Mouse (Mus musculus): Measurements from ENCODE around the gene Dda1. TPM values are rescaled to one million over a fixed set of nuclear protein-coding genes. Genes with fewer than 3 reads are reported as not detected.
"Not testable (repeated sequence)": the region's sequence is repeated elsewhere in the genome, so short reads cannot be mapped to it uniquely, and the experiment has no call there.

The Dda1 gene
- polyA plus RNA-seq, 1 experiment from 2014 or later = 207 TPM

DNA sequence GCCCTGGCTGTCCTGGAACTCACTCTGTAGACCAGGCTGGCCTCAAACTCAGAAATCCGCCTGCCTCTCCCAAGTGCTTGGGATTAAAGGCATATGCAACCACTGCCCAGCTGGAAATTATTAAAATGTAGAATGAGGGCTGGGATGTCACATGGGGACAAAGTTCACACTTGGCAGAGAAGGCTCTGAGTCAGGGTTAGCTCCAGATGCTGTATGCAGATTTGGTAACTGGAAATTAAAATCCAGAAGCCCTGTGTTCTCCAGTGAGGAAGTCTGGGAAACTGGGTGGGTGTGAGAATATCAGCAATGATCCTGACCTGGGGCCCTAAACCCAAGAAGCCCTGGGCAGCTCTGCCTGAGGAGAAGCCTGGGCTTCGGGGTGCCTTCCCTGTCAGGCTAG is 40.3 kb downstream of the Dda1 start:
- WGBS = 63% methylated on average over 2 of the region's 2 CpGs
- ATAC-seq = no peak
- no peak overlapping the region for H3K9ac ChIP-seq (ENCODE audit: low read length)
- H3K4me1 ChIP-seq (ENCODE audit: control insufficient read depth, insufficient read depth, low read length) = no peaks in the 10 kb centered on the region
- no peak overlapping the region for H3K4me2 ChIP-seq (ENCODE audit: low read length)
- no peaks in the 10 kb centered on the region for H3K9me3 ChIP-seq (replicated peaks; ENCODE audit: control insufficient read depth, low read length)
- H3K27me3 ChIP-seq (replicated peaks; ENCODE audit: control insufficient read depth, insufficient read depth, low read length) = peaks cover 32% of the 10 kb centered on the region
- no peak overlapping the region for H3K4me3 ChIP-seq (ENCODE audit: low read depth, low read length)
- no peaks in the 10 kb centered on the region for H3K36me3 ChIP-seq (ENCODE audit: control insufficient read depth, insufficient read depth, low read length)
- DNase-seq (ENCODE audit: low spot score) = no peak
- no peak overlapping the region for H3K27ac ChIP-seq (ENCODE audit: low read depth, low read length)

GRCm38 (mm10) chr8:71511644-71512043 is 42.6 kb downstream of the Dda1 start, which contains the start of gene Plvap:
Gene Plvap, minus strand, starts transcription at chr8:71511752.
- H3K9me3 ChIP-seq (replicated peaks; ENCODE audit: control insufficient read depth, low read length) = no peaks in the 10 kb centered on the region
- 82% methylated on average over 14 of the region's 14 CpGs for WGBS
- no peak within 1 kb of the TSS for H3K9ac ChIP-seq (ENCODE audit: low read length)
- no peak within 1 kb of the TSS for H3K27ac ChIP-seq (ENCODE audit: low read depth, low read length)
- H3K4me2 ChIP-seq (ENCODE audit: low read length) = no peak within 1 kb of the TSS
- peaks cover 25% of the 10 kb centered on the region for H3K27me3 ChIP-seq (replicated peaks; ENCODE audit: control insufficient read depth, insufficient read depth, low read length)
- ATAC-seq (no peak), DNase-seq (ENCODE audit: low spot score) (no peak)
- no peaks in the 10 kb centered on the region for H3K36me3 ChIP-seq (ENCODE audit: control insufficient read depth, insufficient read depth, low read length)
- no peak within 1 kb of the TSS for H3K4me3 ChIP-seq (ENCODE audit: low read depth, low read length)
- no peaks in the 10 kb centered on the region for H3K4me1 ChIP-seq (ENCODE audit: control insufficient read depth, insufficient read depth, low read length)

- no peaks in the 10 kb centered on the region for H3K36me3 ChIP-seq (ENCODE audit: control insufficient read depth, insufficient read depth, low read length)
- H3K9ac ChIP-seq (ENCODE audit: low read length) = no peak overlapping the region
- peaks cover 10% of the 10 kb centered on the region for H3K27me3 ChIP-seq (replicated peaks; ENCODE audit: control insufficient read depth, insufficient read depth, low read length)
- H3K4me1 ChIP-seq (ENCODE audit: control insufficient read depth, insufficient read depth, low read length) = no peaks in the 10 kb centered on the region
- 72% methylated on average over 15 of the region's 15 CpGs for WGBS
- H3K4me3 ChIP-seq (ENCODE audit: low read depth, low read length) = no peak overlapping the region
- no peak overlapping the region for H3K4me2 ChIP-seq (ENCODE audit: low read length)
- H3K9me3 ChIP-seq (replicated peaks; ENCODE audit: control insufficient read depth, low read length) = no peaks in the 10 kb centered on the region
- no peak for DNase-seq (ENCODE audit: low spot score)
- no peak overlapping the region for H3K27ac ChIP-seq (ENCODE audit: low read depth, low read length)
- ATAC-seq = no peak
These were observed 44.2 kb downstream of the Dda1 start for GRCm38 (mm10) chr8:71513018-71513754.

DNA sequence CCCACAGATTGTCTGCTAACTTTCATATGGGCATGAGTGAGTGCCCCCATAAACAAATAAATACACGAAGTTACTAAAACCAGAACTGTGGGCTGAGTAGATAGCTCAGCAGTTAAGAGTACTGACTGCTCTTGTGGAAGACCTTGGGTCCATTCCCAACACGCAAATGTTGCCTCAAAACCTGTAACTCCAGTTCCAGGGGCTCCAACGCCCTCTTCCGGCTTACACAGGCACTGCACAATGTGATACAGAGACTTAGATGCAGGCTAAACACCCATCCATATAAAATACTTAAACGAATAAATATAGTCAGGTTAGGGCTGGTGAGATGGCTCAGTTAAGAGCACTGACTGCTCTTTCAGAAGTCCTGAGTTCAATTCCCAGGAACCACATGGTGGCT is 46.0 kb downstream of the Dda1 start:
- no peak for ATAC-seq

GRCm38 (mm10) chr8:71516786-71517185 is 47.8 kb downstream of the Dda1 start:
- H3K4me3 ChIP-seq (ENCODE audit: low read depth, low read length) = no peak overlapping the region
- no peaks in the 10 kb centered on the region for H3K9me3 ChIP-seq (replicated peaks; ENCODE audit: control insufficient read depth, low read length)
- no peak for DNase-seq (ENCODE audit: low spot score)
- no peak for ATAC-seq
- no peak overlapping the region for H3K27ac ChIP-seq (ENCODE audit: low read depth, low read length)
- no peaks in the 10 kb centered on the region for H3K36me3 ChIP-seq (ENCODE audit: control insufficient read depth, insufficient read depth, low read length)
- WGBS = 45% methylated on average over 6 of the region's 6 CpGs
- no peak overlapping the region for H3K4me2 ChIP-seq (ENCODE audit: low read length)
- H3K9ac ChIP-seq (ENCODE audit: low read length) = no peak overlapping the region
- no peaks in the 10 kb centered on the region for H3K27me3 ChIP-seq (replicated peaks; ENCODE audit: control insufficient read depth, insufficient read depth, low read length)
- no peaks in the 10 kb centered on the region for H3K4me1 ChIP-seq (ENCODE audit: control insufficient read depth, insufficient read depth, low read length)

More for the DNA sequence above, 46.0 kb downstream of the Dda1 start:
- no peaks in the 10 kb centered on the region for H3K36me3 ChIP-seq (ENCODE audit: control insufficient read depth, insufficient read depth, low read length)
- no peak overlapping the region for H3K27ac ChIP-seq (ENCODE audit: low read depth, low read length)
- no peak overlapping the region for H3K4me3 ChIP-seq (ENCODE audit: low read depth, low read length)
- H3K4me2 ChIP-seq (ENCODE audit: low read length) = no peak overlapping the region
- H3K9me3 ChIP-seq (replicated peaks; ENCODE audit: control insufficient read depth, low read length) = no peaks in the 10 kb centered on the region
- H3K4me1 ChIP-seq (ENCODE audit: control insufficient read depth, insufficient read depth, low read length) = no peaks in the 10 kb centered on the region
- DNase-seq (ENCODE audit: low spot score) = no peak
- no peaks in the 10 kb centered on the region; the same call in 1 of the 2 replicates for H3K27me3 ChIP-seq (replicated peaks; ENCODE audit: control insufficient read depth, insufficient read depth, low read length)
- WGBS = 68% methylated on average over 5 of the region's 5 CpGs
- H3K9ac ChIP-seq (ENCODE audit: low read length) = no peak overlapping the region

DNA sequence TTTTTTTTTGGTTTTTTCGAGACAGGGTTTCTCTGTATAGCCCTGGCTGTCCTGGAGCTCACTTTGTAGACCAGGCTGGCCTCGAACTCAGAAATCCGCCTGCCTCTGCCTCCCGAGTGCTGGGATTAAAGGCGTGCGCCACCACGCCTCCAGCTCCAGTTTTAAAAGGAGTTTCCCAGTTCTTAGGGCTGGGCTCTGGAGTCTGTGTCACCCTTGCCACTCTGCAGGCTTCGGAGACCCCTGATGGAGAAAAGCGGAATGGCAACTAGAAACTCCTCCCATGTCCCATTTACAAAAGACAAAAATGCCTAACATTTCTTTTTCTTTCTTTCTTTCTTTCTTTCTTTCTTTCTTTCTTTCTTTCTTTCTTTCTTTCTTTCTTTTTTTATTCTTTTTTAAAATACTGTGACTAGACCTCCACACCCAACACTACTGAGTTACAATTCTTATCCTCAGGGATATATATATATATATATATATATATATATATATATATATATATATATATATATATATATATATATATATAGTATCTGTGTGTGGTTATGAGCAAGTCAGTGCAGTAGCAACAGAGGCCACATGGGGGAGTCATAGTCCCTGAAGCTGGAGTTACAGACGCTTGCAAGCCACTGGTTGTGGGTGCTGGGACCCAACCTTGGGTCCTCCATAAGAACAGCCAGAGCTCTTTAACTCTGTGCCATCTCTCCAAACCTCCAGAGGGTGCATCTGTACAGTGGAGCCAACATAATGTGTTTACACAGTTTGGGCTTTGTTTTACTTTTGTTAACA is 50.2 kb downstream of the Dda1 start:
- not testable (repeated sequence) for H3K9me3 ChIP-seq (replicated peaks; ENCODE audit: control insufficient read depth, low read length); H3K4me3 ChIP-seq (ENCODE audit: low read depth, low read length); H3K27ac ChIP-seq (ENCODE audit: low read depth, low read length); H3K36me3 ChIP-seq (ENCODE audit: control insufficient read depth, insufficient read depth, low read length); H3K4me1 ChIP-seq (ENCODE audit: control insufficient read depth, insufficient read depth, low read length); H3K27me3 ChIP-seq (replicated peaks; ENCODE audit: control insufficient read depth, insufficient read depth, low read length); H3K9ac ChIP-seq (ENCODE audit: low read length); H3K4me2 ChIP-seq (ENCODE audit: low read length); ATAC-seq
- WGBS = 34% methylated on average over 9 of the region's 10 CpGs
- peak; percentile 83 for DNase-seq (ENCODE audit: low spot score)

- H3K36me3 ChIP-seq (ENCODE audit: control insufficient read depth, insufficient read depth, low read length) = no peaks in the 10 kb centered on the region
- 3% methylated on average over 17 of the region's 17 CpGs for WGBS
- ATAC-seq (peak; percentile 80), DNase-seq (ENCODE audit: low spot score) (peak; percentile 88)
- H3K9me3 ChIP-seq (replicated peaks; ENCODE audit: control insufficient read depth, low read length) = no peaks in the 10 kb centered on the region
- H3K4me2 ChIP-seq (ENCODE audit: low read length) = no peak overlapping the region
- no peak overlapping the region for H3K4me3 ChIP-seq (ENCODE audit: low read depth, low read length)
- peaks cover 20% of the 10 kb centered on the region for H3K27me3 ChIP-seq (replicated peaks; ENCODE audit: control insufficient read depth, insufficient read depth, low read length)
- H3K4me1 ChIP-seq (ENCODE audit: control insufficient read depth, insufficient read depth, low read length) = no peaks in the 10 kb centered on the region
- no peak overlapping the region for H3K9ac ChIP-seq (ENCODE audit: low read length)
- no peak overlapping the region for H3K27ac ChIP-seq (ENCODE audit: low read depth, low read length)
These were observed 52.6 kb downstream of the Dda1 start for GRCm38 (mm10) chr8:71521634-71522033.

- H3K4me2 ChIP-seq (ENCODE audit: low read length) = no peak within 1 kb of the TSS
- H3K27me3 ChIP-seq (replicated peaks; ENCODE audit: control insufficient read depth, insufficient read depth, low read length) = peaks cover 25% of the 10 kb centered on the region
- DNase-seq (ENCODE audit: low spot score) (no peak), ATAC-seq (no peak)
- no peak within 1 kb of the TSS for H3K9ac ChIP-seq (ENCODE audit: low read length)
- H3K4me3 ChIP-seq (ENCODE audit: low read depth, low read length) = no peak within 1 kb of the TSS
- H3K27ac ChIP-seq (ENCODE audit: low read depth, low read length) = no peak within 1 kb of the TSS
- no peaks in the 10 kb centered on the region for H3K36me3 ChIP-seq (ENCODE audit: control insufficient read depth, insufficient read depth, low read length)
- no peaks in the 10 kb centered on the region for H3K9me3 ChIP-seq (replicated peaks; ENCODE audit: control insufficient read depth, low read length)
- no peaks in the 10 kb centered on the region for H3K4me1 ChIP-seq (ENCODE audit: control insufficient read depth, insufficient read depth, low read length)
- WGBS = 6% methylated on average over 46 of the region's 46 CpGs
These were observed 56.4 kb downstream of the Dda1 start, which contains the start of gene Ccdc194 for GRCm38 (mm10) chr8:71525226-71526050. Gene Ccdc194, minus strand, starts transcription at chr8:71525711.
